9 mouse cellular contexts compared by ENCODE assay signal in genomic region chr17:28117451-28118209, GRCm38 (mm10). TPM values are rescaled to one million over a fixed set of nuclear protein-coding genes. Genes with fewer than 3 reads are reported as not detected.
DNase-seq lines count a peak whose midpoint lies in the region; ATAC-seq and TF ChIP-seq lines count a peak whose summit lies in the region.
"Had no signal": no experiment of that assay in that cellular context is flagged by ENCODE, and none has a peak within 500 bp of the region (broad histone marks: within the 10 kb centered on the region; RNA-seq: fewer than 3 reads in every experiment).

No protein-coding gene starts in this region.

- H3K4me1 ChIP-seq in limb, embryonic 10.5 days: peaks cover 25% of the 10 kb centered on the region
- no peaks in the 10 kb centered on the region for H3K4me1 ChIP-seq in forebrain, postnatal 0 days (ENCODE audit: insufficient read depth)
- H3K4me1 ChIP-seq: hindbrain, embryonic 15.5 days had no signal

- peak overlapping the region; percentile 2; the same call in 1 of the 2 replicates for H3K27ac ChIP-seq in limb, embryonic 10.5 days
- no peak overlapping the region for H3K27ac ChIP-seq in forebrain, postnatal 0 days (ENCODE audit: low read depth, low read length)
- H3K27ac ChIP-seq: hindbrain, embryonic 15.5 days had no signal

- intact Hi-C loops in gastrocnemius, postnatal 36 days (cut with DNase I): no loop called here

- H3K27me3 ChIP-seq in limb, embryonic 10.5 days (ENCODE audit: low read depth, poor library complexity, severe bottlenecking): no peaks in the 10 kb centered on the region
- no peaks in the 10 kb centered on the region for H3K27me3 ChIP-seq in forebrain, postnatal 0 days (ENCODE audit: insufficient read depth, low read length)
- H3K27me3 ChIP-seq: hindbrain, embryonic 15.5 days had no signal

- H3K4me2 ChIP-seq in forebrain, postnatal 0 days (ENCODE audit: low read depth): no peak overlapping the region
- H3K4me2 ChIP-seq: hindbrain, embryonic 15.5 days had no signal

- no peaks in the 10 kb centered on the region for H3K9me3 ChIP-seq in limb, embryonic 10.5 days (replicated peaks)
- H3K9me3 ChIP-seq in forebrain, postnatal 0 days (ENCODE audit: low read length): no peaks in the 10 kb centered on the region
- H3K9me3 ChIP-seq: hindbrain, embryonic 15.5 days had no signal

- WGBS in limb, embryonic 10.5 days: 68% methylated on average over 19 of the region's 19 CpGs
- WGBS in forebrain, postnatal 0 days: 57% methylated on average over 19 of the region's 19 CpGs

- ATAC-seq in forebrain, postnatal 0 days: no peak

- H3K4me3 ChIP-seq in limb, embryonic 10.5 days: no peak overlapping the region
- H3K4me3 ChIP-seq in forebrain, postnatal 0 days (ENCODE audit: low read depth, low read length): no peak overlapping the region
- H3K4me3 ChIP-seq: hindbrain, embryonic 15.5 days had no signal

- peak; percentile 22 for DNase-seq in lung, postnatal 14 days
- no peak for DNase-seq in lung, postnatal 36 days
- DNase-seq in adrenal gland, postnatal 14 days: peak; percentile 78
- DNase-seq in gastrocnemius, postnatal 36 days: peak; percentile 23 to 33
- no peak for DNase-seq in limb, embryonic 10.5 days (ENCODE audit: low spot score)
- DNase-seq in layer of hippocampus, adult 11-12 months (ENCODE audit: low spot score): no peak
- DNase-seq in forebrain, postnatal 0 days: no peak
- DNase-seq in c-Kit-positive CD71-positive TER-119-positive erythroid progenitor cells, embryonic 14.5 days (ENCODE audit: low spot score): no peak

- no peaks in the 10 kb centered on the region for H3K36me3 ChIP-seq in limb, embryonic 10.5 days
- no peaks in the 10 kb centered on the region for H3K36me3 ChIP-seq in forebrain, postnatal 0 days (ENCODE audit: insufficient read depth)
- H3K36me3 ChIP-seq: hindbrain, embryonic 15.5 days had no signal

- no peak overlapping the region for H3K9ac ChIP-seq in forebrain, postnatal 0 days
- H3K9ac ChIP-seq: hindbrain, embryonic 15.5 days had no signal

- TF ChIP-seq CTCF in forebrain, postnatal 0 days (IDR thresholded peaks at IDR 0.05; ENCODE audit: low read depth): no peak

RNA-seq across cellular contexts. Expression of gene Scube3, which starts 24.3 kb away (rescaled TPM):
- 10.9 and 11.9 TPM in 2 replicates for total RNA-seq in adrenal gland, postnatal 14 days (2021)
- total RNA-seq in gastrocnemius, postnatal 36 days (2021): under 1 TPM; 0.13 to 0.15 TPM
- polyA plus RNA-seq in limb, embryonic 10.5 days (2016; fragmentation: Nextera tagmentation; extraction: Ambion mirVana): 10.9 and 11.0 TPM in 2 replicates
- 16.3 and 16.7 TPM in 2 replicates for total RNA-seq in forebrain, postnatal 0 days (2014; rRNA removed)
- 3.1 and 3.2 TPM in 2 replicates for polyA plus RNA-seq in forebrain, postnatal 0 days (2015; fragmentation: Nextera tagmentation; extraction: Ambion mirVana)

RNA-seq across cellular contexts. Expression of gene Tcp11, which starts 37.2 kb away (rescaled TPM):
- not detected in 2 replicates for total RNA-seq in adrenal gland, postnatal 14 days (2021)
- not detected for total RNA-seq in gastrocnemius, postnatal 36 days (2021)
- polyA plus RNA-seq in limb, embryonic 10.5 days (2016; fragmentation: Nextera tagmentation; extraction: Ambion mirVana): 0.97 and 1.1 TPM in 2 replicates
- total RNA-seq in forebrain, postnatal 0 days (2014; rRNA removed): 4.3 and 7.2 TPM in 2 replicates
- polyA plus RNA-seq in forebrain, postnatal 0 days (2015; fragmentation: Nextera tagmentation; extraction: Ambion mirVana): 1.7 and 2.9 TPM in 2 replicates

RNA-seq across cellular contexts. Expression of gene Zfp523, which starts 59.3 kb away (rescaled TPM):
- total RNA-seq in adrenal gland, postnatal 14 days (2021): 36.8 and 43.4 TPM in 2 replicates
- total RNA-seq in gastrocnemius, postnatal 36 days (2021): 10 to 100 TPM; 12.4 to 16.7 TPM
- 33.6 and 40.2 TPM in 2 replicates for polyA plus RNA-seq in limb, embryonic 10.5 days (2016; fragmentation: Nextera tagmentation; extraction: Ambion mirVana)
- 57.7 and 72.4 TPM in 2 replicates for total RNA-seq in forebrain, postnatal 0 days (2014; rRNA removed)
- 36.5 and 41.1 TPM in 2 replicates for polyA plus RNA-seq in forebrain, postnatal 0 days (2015; fragmentation: Nextera tagmentation; extraction: Ambion mirVana)

Comparison
In these comparisons a context has a peak if more than half of its experiments do, and no peak if none do; other contexts are left out.
1. DNase-seq: peak in lung, postnatal 14 days (single experiment), adrenal gland, postnatal 14 days (single experiment) and gastrocnemius, postnatal 36 days (2 of 2); none in lung, postnatal 36 days (single experiment), limb, embryonic 10.5 days (single experiment), layer of hippocampus, adult 11-12 months (single experiment), forebrain, postnatal 0 days (single experiment) and c-Kit-positive CD71-positive TER-119-positive erythroid progenitor cells, embryonic 14.5 days (single experiment).
2. RNA of gene Scube3, which starts 24.3 kb away (total RNA-seq): 16.3 to 16.7 TPM in forebrain, postnatal 0 days and 10.9 to 11.9 TPM in adrenal gland, postnatal 14 days; 0.13 to 0.15 TPM in gastrocnemius, postnatal 36 days; every median in the first group is over 10 times any median in the second.